Mouse (Mus musculus) lung, postnatal 0 days (tissue): ENCODE measurements around the gene P2ry6.

Experiments
- CTCF ChIP-seq: IDR thresholded peaks from 2 replicates; pipeline ENCODE4 v1.5.1; 2016; ENCODE audit warnings: antibody characterized with exemption, mild to moderate bottlenecking
- EP300 ChIP-seq: IDR thresholded peaks from 2 replicates; pipeline ENCODE4 v1.6.1; 2016; ENCODE audit warnings: antibody characterized with exemption, mild to moderate bottlenecking, control low read depth

DNA sequence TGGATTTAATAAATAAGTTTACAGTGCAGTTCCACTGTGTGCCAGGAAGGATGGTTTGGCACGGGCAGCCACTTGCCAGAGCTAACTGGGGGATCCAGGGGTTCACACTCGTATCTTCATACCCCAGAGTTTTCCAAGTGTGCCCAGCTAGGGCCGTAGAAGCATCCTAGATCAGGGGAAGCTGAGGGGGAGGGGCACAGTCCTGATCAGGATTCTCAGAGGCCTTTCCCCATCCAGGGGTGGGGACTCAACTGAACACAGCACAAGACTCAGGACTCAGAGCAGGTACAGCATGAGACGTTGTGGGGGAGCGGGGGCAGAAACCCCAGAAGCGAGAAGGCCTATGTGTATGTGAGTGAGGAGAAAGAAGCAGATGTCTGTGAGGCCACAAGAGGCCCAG, 56.7 kb downstream of the P2ry6 start:
- TF ChIP-seq CTCF (no peak), EP300 (no peak)
